In the genomic region with DNA sequence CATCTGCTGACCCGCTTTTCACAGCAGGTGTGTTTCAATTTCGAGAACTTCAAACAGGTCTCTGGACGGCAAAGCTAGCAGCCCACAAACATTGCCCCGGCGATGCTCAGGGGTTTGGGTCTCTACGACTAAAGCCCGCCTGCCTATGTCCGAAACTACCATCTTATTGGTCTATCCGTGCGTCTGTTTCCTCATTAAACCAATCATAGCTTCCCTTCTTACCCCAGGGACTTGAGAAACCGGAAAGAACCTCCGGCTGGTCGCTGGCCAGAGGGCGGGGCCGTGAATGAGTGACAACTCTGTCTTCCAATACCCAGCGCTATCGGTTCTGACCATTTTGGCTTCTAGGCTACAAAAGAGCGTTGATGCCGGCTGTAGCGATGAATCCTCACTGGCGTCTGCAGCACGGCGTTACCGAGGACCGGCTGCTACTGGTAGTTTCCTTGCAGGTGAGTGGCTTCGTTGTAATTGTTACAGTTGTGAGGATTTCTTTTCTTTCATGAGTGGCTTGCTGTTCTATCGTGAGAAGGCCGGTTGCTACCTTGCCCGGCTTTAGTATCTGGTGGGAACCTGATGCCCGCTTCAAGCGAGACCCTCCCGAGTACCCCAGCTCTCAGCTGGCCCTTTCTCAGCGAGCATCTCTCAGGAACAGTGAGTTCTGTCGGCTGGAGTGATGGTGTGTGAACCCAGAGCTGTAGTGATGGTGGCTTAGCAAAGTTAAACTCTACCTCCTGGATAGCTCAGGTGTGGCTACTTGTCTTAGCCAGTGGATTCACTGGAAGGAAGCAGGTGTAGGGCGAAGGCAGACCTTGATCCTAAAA, we compare ENCODE assay signal across 1 mouse cellular context.
TF ChIP-seq lines count a peak whose summit lies in the region.

A gene (plus strand): TSS at position 234 of the 821 bp plus-strand sequence.

TF ChIP-seq in MEL, 35 proteins besides CTCF, POLR2A, EP300 and RAD21 (continued from another document):
- peak; percentile 80 for TF ChIP-seq HCFC1 (IDR thresholded peaks at IDR 0.05; ENCODE audit: low read depth, low read length)
- TF ChIP-seq MXI1 (IDR thresholded peaks at IDR 0.05; ENCODE audit: low read depth, low read length) = peak; percentile 57; the same call in 1 of the 2 replicates
- TF ChIP-seq ZMIZ1 (IDR thresholded peaks at IDR 0.05; ENCODE audit: low read depth, low read length) = peak; percentile 64; the same call in 1 of the 2 replicates
- no peak for TF ChIP-seq TAL1 (IDR thresholded peaks at IDR 0.05; ENCODE audit: low read length)
- TF ChIP-seq RCOR1 (IDR thresholded peaks at IDR 0.05; ENCODE audit: low read depth, low read length) = no peak
- TF ChIP-seq MYB (IDR thresholded peaks at IDR 0.05; ENCODE audit: low read depth, low read length) = no peak
- no peak for TF ChIP-seq ZNF384 (IDR thresholded peaks at IDR 0.05; ENCODE audit: low read depth, low read length)
- TF ChIP-seq POLR2AphosphoS2 (IDR thresholded peaks at IDR 0.05; ENCODE audit: low read length) = peak; percentile 82; the same call in 1 of the 2 replicates
- no peak for TF ChIP-seq JUND (IDR thresholded peaks at IDR 0.05; ENCODE audit: low read depth, low read length)
- TF ChIP-seq MAFK (IDR thresholded peaks at IDR 0.05; ENCODE audit: borderline replicate concordance, low read depth, low read length) = no peak
TF ChIP-seq in MEL: peak in this region for 11.
